Mouse (Mus musculus) limb, embryonic 10.5 days (tissue): ENCODE results near the gene Mxi1. TPM values are rescaled to one million over a fixed set of nuclear protein-coding genes. Genes with fewer than 3 reads are reported as not detected.

Experiments used
- DNase-seq: peaks from one replicate; pipeline ENCODE4 v3.0.0-alpha.2; 2017; ENCODE audit warnings: low spot score
- H3K27ac ChIP-seq: fragments of 300-500 bp; sonication (generic); 2 replicates; pipeline ENCODE4 v1.5.1; 2016; ENCODE audit warnings: mild to moderate bottlenecking
- H3K27me3 ChIP-seq: fragments of 300-500 bp; sonication (generic); 2 replicates; pipeline ENCODE4 v1.6.1; 2016; ENCODE audit warnings: low read depth, mild to moderate bottlenecking; ENCODE audit not compliant: poor library complexity, severe bottlenecking
- H3K36me3 ChIP-seq: fragments of 300-500 bp; sonication (generic); 2 replicates; pipeline ENCODE4 v1.6.1; 2016; ENCODE audit warnings: mild to moderate bottlenecking, moderate library complexity
- H3K4me1 ChIP-seq: fragments of 300-500 bp; sonication (generic); 2 replicates; pipeline ENCODE4 v1.6.1; 2016
- H3K4me3 ChIP-seq: fragments of 300-500 bp; sonication (generic); 2 replicates; pipeline ENCODE4 v1.5.1; 2016; ENCODE audit warnings: mild to moderate bottlenecking, moderate library complexity
- H3K9me3 ChIP-seq: fragments of 300-500 bp; sonication (generic); replicated peaks from 2 replicates; pipeline ENCODE4 v1.6.1; 2016; ENCODE audit warnings: mild to moderate bottlenecking
- WGBS: fragments of 180-500 bp; shearing (Covaris S2); methylation state at CpG from one replicate; pipeline ENCODE4 v1.1.7; 2016; 5-methylcytosine and 5-hydroxymethylcytosine counted together
- polyA plus RNA-seq: library from polyadenylated mRNA; unstranded; fragments of >200 nt; fragmentation: Nextera tagmentation; extraction: Ambion mirVana; gene quantifications from 2 replicates; pipeline ENCODE4 v1.2.1, GENCODE M21; 2016

Gene Mxi1
- polyA plus RNA-seq, 1 experiment from 2014 or later, result 32.4 TPM

- Histone ChIP-seq H3K36me3 (no peaks in the 10 kb centered on the region), H3K4me3 (no peak overlapping the region), H3K27me3 (no peaks in the 10 kb centered on the region), H3K4me1 (peaks cover 55% of the 10 kb centered on the region), H3K9me3 (no peaks in the 10 kb centered on the region), H3K27ac (peak overlapping the region; percentile 77; the same call in 1 of the 2 replicates)
- 72% methylated on average over 18 of the region's 18 CpGs for WGBS
- DNase-seq, result no peak
Observed at GRCm38 (mm10) chr19:53422358-53423308, 112.3 kb downstream of the Mxi1 start.

DNA sequence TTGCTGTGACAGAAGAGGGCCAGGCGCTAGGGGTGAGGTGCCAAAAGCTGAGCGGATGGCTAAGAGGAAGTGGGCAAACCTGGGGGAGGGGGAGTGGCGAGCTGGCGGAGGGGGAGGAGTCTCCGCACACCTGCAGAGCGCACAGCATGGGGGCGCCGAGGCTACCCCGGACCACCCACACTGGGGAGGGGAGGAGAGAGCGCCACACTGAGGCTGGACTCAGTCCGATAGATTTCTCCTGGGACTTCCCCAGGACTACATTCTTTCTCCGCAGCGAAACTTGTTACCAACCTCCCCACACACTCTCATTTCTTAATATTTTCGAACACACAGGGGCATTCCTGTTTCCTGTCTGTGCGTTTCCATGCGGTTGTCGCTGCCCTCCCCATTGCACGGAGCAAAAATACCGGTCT is 113.0 kb downstream of the Mxi1 start:
- peak overlapping the region; percentile 77 for H3K27ac ChIP-seq
- H3K9me3 ChIP-seq, result no peaks in the 10 kb centered on the region
- H3K27me3 ChIP-seq, result no peaks in the 10 kb centered on the region
- peaks cover 60% of the 10 kb centered on the region for H3K4me1 ChIP-seq
- no peaks in the 10 kb centered on the region for H3K36me3 ChIP-seq
- peak overlapping the region; percentile 16; the same call in 1 of the 2 replicates for H3K4me3 ChIP-seq
- DNase-seq, result no peak
- 20% methylated on average over 19 of the region's 19 CpGs for WGBS

GRCm38 (mm10) chr19:53423816-53424465 is 113.6 kb downstream of the Mxi1 start:
- no peaks in the 10 kb centered on the region for H3K36me3 ChIP-seq
- no peak for DNase-seq
- H3K27me3 ChIP-seq, result no peaks in the 10 kb centered on the region
- peaks cover 60% of the 10 kb centered on the region for H3K4me1 ChIP-seq
- H3K27ac ChIP-seq, result peak overlapping the region; percentile 77
- no peaks in the 10 kb centered on the region for H3K9me3 ChIP-seq
- H3K4me3 ChIP-seq, result peak overlapping the region; percentile 17; the same call in 1 of the 2 replicates
- WGBS, result 60% methylated on average over 17 of the region's 17 CpGs

DNA sequence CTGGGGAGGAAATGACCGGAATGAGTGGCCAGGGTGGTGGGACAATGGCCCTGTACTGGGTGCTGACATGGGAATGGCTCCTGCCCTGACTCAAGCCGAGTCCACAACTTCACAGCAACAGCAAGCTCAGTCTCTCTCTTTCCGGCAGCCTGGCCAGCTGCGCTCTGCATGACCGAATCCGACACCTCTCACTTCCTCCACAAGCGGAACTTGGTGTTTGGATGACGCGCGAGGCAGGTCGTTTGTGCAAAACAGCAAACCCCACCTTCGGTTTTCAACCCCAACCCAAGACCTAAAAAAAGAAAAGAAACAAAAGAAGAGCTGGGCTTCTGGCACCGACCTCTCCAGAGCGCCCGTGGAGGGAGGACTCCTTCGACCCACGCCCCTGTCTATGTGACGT is 114.3 kb downstream of the Mxi1 start:
- 55% methylated on average over 18 of the region's 18 CpGs for WGBS
- Histone ChIP-seq H3K27ac (peak overlapping the region; percentile 77), H3K36me3 (no peaks in the 10 kb centered on the region), H3K9me3 (no peaks in the 10 kb centered on the region), H3K27me3 (no peaks in the 10 kb centered on the region), H3K4me1 (peaks cover 60% of the 10 kb centered on the region), H3K4me3 (peak overlapping the region; percentile 17; the same call in 1 of the 2 replicates)
- no peak for DNase-seq

Other genes starting within 250 kb of the Mxi1 start
- 46.4 and 63.7 TPM in 2 replicates for gene Add3, start 170.1 kb upstream of the Mxi1 start, polyA plus RNA-seq
- gene Gm10197, start 61.2 kb downstream of the Mxi1 start, polyA plus RNA-seq, result 6.6 TPM in 1 of 2 replicates, not detected in the other
- gene Smndc1, start 80.1 kb downstream of the Mxi1 start, polyA plus RNA-seq, result 41.2 and 43.8 TPM in 2 replicates
- 6.4 and 8.9 TPM in 2 replicates for gene Dusp5, start 218.6 kb downstream of the Mxi1 start, polyA plus RNA-seq